Mouse (Mus musculus) splenic B cell, adult 2 months (primary cell): Measurements from ENCODE around the gene Fto.

Experiments
- DNase-seq: peaks from one replicate; pipeline ENCODE4 v3.0.0-alpha.2; 2011; ENCODE audit warnings: low read depth, low spot score
- H3K27me3 ChIP-seq: 2 replicates; pipeline ENCODE4 v1.6.1; 2012; ENCODE audit warnings: mild to moderate bottlenecking, low read length, moderate library complexity, mixed read lengths; ENCODE audit not compliant: control insufficient read depth, poor library complexity, insufficient read depth, severe bottlenecking
- H3K36me3 ChIP-seq: 2 replicates; pipeline ENCODE4 v1.6.1; 2012; ENCODE audit warnings: mild to moderate bottlenecking, low read length, moderate library complexity, mixed read lengths; ENCODE audit not compliant: control insufficient read depth, poor library complexity, insufficient read depth, severe bottlenecking

Gene Fto

GRCm38 (mm10) chr8:91617772-91618171 is 304.4 kb downstream of the Fto start:
- DNase-seq: no peak
- H3K27me3 ChIP-seq: no peaks in the 10 kb centered on the region
- no peaks in the 10 kb centered on the region for H3K36me3 ChIP-seq

- H3K36me3 ChIP-seq: 0 out of 2 replicates have a peak, but pooled peaks cover 1% of the 10 kb centered on the region
- DNase-seq: no peak
- no peaks in the 10 kb centered on the region for H3K27me3 ChIP-seq
Measured at GRCm38 (mm10) chr8:91622757-91623156, 309.4 kb downstream of the Fto start.

- DNase-seq: no peak
- H3K27me3 ChIP-seq: no peaks in the 10 kb centered on the region
- H3K36me3 ChIP-seq: 0 out of 2 replicates have a peak, but pooled peaks cover 1% of the 10 kb centered on the region
Measured at GRCm38 (mm10) chr8:91625686-91626558, 312.6 kb downstream of the Fto start.

GRCm38 (mm10) chr8:91629594-91629993 is 316.3 kb downstream of the Fto start:
- Histone ChIP-seq H3K36me3 (0 out of 2 replicates have a peak, but pooled peaks cover 1% of the 10 kb centered on the region), H3K27me3 (no peaks in the 10 kb centered on the region)
- DNase-seq: no peak

GRCm38 (mm10) chr8:91630320-91631033 is 317.2 kb downstream of the Fto start:
- Histone ChIP-seq H3K27me3 (no peaks in the 10 kb centered on the region), H3K36me3 (no peaks in the 10 kb centered on the region)
- no peak for DNase-seq

GRCm38 (mm10) chr8:91632411-91632810 is 319.1 kb downstream of the Fto start:
- no peak for DNase-seq
- 0 out of 2 replicates have a peak, but pooled peaks cover 3% of the 10 kb centered on the region for H3K36me3 ChIP-seq
- H3K27me3 ChIP-seq: no peaks in the 10 kb centered on the region

GRCm38 (mm10) chr8:91635406-91635805 is 322.1 kb downstream of the Fto start:
- no peak for DNase-seq

GRCm38 (mm10) chr8:91636887-91637286 is 323.6 kb downstream of the Fto start:
- Histone ChIP-seq H3K36me3 (0 out of 2 replicates have a peak, but pooled peaks cover 3% of the 10 kb centered on the region), H3K27me3 (no peaks in the 10 kb centered on the region)
- no peak for DNase-seq

More at GRCm38 (mm10) chr8:91635406-91635805, 322.1 kb downstream of the Fto start:
- Histone ChIP-seq H3K27me3 (no peaks in the 10 kb centered on the region), H3K36me3 (0 out of 2 replicates have a peak, but pooled peaks cover 3% of the 10 kb centered on the region)

GRCm38 (mm10) chr8:91637684-91638083 is 324.4 kb downstream of the Fto start:
- 0 out of 2 replicates have a peak, but pooled peaks cover 3% of the 10 kb centered on the region for H3K36me3 ChIP-seq
- no peak for DNase-seq
- no peaks in the 10 kb centered on the region for H3K27me3 ChIP-seq

- 0 out of 2 replicates have a peak, but pooled peaks cover 3% of the 10 kb centered on the region for H3K36me3 ChIP-seq
- no peak for DNase-seq
- no peaks in the 10 kb centered on the region for H3K27me3 ChIP-seq
Measured at GRCm38 (mm10) chr8:91638256-91638655, 324.9 kb downstream of the Fto start.

- no peak for DNase-seq
- no peaks in the 10 kb centered on the region for H3K27me3 ChIP-seq
- H3K36me3 ChIP-seq: 0 out of 2 replicates have a peak, but pooled peaks cover 3% of the 10 kb centered on the region
Measured at GRCm38 (mm10) chr8:91640471-91640870, 327.1 kb downstream of the Fto start.

GRCm38 (mm10) chr8:91645484-91645883 is 332.2 kb downstream of the Fto start:
- H3K36me3 ChIP-seq: no peaks in the 10 kb centered on the region
- H3K27me3 ChIP-seq: no peaks in the 10 kb centered on the region
- DNase-seq: no peak

GRCm38 (mm10) chr8:91647959-91648358 is 334.6 kb downstream of the Fto start:
- Histone ChIP-seq H3K27me3 (no peaks in the 10 kb centered on the region), H3K36me3 (no peaks in the 10 kb centered on the region)
- DNase-seq: no peak

- Histone ChIP-seq H3K36me3 (no peaks in the 10 kb centered on the region), H3K27me3 (no peaks in the 10 kb centered on the region)
- no peak for DNase-seq
Measured at GRCm38 (mm10) chr8:91648776-91649175, 335.5 kb downstream of the Fto start.

- DNase-seq: no peak
- Histone ChIP-seq H3K27me3 (no peaks in the 10 kb centered on the region), H3K36me3 (no peaks in the 10 kb centered on the region)
Measured at GRCm38 (mm10) chr8:91653561-91653960, 340.2 kb downstream of the Fto start.
